Mouse (Mus musculus): ENCODE measurements around the gene Fbf1.
"Not testable (repeated sequence)": the region's sequence is repeated elsewhere in the genome, so short reads cannot be mapped to it uniquely, and the experiment has no call there.

Fbf1 gene

GRCm38 (mm10) chr11:116106963-116107776, 60.8 kb downstream of the Fbf1 start:
- no peak for DNase-seq

DNA sequence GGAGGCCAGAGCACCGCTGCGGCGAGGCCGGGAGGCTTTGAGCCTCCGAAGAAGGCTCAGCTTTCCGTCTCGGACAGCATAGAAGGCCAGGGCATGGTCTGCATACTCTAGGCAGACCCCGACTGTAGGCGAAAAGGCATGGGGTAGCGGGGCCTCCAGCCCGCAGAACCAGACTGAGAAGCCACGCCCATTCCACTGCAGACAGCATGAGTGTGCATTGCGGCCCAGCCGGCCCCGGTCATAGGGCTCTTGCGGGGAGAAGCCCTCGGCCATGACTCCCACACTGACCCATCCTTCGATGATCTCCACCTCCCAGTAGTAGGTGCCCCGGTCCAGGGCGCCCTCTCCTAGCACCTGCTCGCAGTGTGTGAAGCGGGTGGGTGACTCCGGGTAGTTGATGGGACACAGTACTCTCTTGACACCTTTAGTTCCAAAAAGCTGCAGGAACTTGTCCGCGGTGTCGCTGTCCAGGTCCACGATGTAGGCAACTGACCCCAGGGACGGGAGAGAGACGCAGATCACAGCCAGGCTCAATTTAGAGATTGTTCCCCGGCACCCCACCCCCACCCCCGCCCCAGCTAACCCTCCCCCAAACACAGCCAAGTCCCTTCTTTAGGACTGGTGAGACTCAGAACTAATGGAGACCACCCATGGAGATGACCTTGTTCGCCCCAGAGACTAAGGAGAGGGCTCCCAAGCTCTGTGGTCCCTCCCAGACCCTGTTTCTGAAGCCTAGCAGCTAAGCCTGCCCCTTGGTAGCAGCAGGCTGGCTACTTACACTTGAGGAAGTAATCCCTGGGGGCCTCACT, 61.6 kb downstream of the Fbf1 start:
- no peak for DNase-seq

DNA sequence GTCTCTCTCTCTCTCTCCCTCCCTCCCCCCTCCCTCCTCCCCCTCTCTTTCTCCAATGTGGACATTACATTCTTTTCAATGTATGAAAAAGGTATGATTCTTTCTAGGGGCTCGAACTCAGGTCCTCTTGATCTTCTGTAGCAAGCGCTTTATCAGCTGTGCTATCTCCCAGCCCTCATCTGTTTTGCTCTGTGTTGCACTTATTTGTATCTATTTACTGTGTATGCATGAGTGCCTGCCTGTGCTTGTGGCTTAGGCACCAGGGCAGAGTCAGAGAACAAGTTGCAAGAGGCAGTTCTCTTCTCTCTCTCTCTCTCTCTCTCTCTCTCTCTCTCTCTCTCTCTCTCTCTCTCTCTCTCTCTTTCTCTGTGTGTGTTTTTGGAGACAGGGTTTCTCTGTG, 62.9 kb downstream of the Fbf1 start:
- no peak for DNase-seq

DNA sequence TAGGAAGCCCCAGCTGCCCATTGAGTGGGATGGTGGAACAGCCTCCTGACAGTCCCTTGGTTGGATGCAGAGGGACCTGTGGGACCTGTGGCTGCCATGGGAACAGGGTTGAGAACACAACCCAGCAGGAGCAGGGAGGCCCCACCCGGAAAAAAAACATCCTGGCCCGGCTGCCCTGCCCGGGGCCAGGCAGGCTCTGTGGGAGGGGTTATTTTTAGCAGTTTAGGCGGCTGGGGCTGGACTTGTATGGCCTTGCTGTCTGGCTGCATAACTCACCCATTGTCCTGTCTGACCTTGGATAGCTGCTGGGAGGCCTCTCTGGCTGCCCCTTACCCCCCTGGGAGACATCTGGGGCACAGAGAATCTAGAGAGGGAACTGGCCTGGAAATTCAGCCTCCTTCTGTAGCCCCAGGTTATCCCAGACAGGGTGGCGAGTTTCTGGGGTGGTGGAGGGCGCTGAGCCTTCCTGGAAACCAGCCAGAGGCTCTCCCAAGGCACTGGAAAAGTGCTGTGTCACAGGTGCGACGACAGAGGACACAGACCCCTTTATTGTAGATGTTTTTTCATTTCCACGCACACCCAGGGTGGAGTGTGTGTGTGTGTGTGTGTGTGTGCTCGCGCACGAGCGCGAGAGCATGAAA, 63.8 kb downstream of the Fbf1 start:
- DNase-seq = no peak

GRCm38 (mm10) chr11:116103572-116103971, 64.4 kb downstream of the Fbf1 start:
- no peak for DNase-seq

DNA sequence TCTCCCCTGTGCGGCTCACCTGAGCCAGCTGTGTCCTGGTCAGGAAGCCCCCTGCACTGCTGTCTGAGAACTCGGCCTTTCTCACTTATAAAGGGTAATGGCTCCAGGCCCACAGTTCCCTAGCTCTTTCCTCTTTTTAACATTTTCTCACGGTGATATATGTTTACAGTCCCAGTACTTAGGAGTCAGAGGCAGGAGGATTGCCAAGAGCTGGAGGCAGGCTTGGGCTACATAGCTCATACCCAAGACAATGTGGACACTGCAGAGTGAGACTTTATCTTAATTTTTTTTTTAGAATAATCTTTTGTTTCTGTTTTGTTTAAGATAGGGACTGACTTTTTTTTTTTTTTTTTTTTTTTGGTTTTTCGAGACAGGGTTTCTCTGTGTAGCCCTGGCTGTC, 65.5 kb downstream of the Fbf1 start:
- DNase-seq = no peak

GRCm38 (mm10) chr11:116101931-116102381, 66.0 kb downstream of the Fbf1 start:
- DNase-seq = no peak

DNA sequence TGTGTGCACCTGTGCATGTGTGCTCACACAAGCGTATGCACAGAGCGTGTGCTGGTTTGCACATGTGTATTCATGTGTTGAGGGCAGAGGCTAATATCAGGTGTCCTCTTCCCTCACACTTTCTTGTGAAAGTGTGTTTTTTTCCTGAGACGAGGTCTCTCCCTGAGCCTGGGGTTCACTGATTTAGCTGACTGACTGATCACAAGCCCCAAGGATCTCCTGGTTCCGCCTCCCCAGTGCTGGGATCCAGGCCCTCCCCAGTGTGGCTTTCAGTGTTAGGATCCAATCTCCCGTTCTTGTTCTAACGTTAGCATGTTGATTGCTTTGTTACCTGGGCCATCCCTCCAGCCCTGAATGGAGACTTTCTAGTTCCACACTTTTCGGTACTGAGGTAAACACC, 67.1 kb downstream of the Fbf1 start:
- DNase-seq = no peak

DNA sequence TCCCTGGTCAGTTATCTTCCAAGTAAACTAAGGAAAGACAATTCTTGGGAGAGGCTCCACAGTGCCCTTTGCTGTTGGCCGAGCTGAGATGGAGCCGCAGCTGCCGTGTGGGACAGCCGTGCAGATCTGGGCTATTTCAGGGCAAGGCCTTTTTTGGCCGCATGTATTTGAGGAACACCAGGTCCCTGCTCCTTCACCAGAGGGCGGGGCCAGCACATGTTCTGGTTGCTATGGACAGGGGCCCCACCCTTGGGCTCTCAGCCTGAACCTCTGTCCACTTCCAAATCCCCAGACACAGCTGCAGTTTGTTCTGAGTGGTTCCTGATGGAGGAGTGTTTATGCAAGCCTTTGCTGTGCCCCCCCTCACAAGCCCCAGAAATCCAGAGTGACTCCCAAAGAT, 67.6 kb downstream of the Fbf1 start:
- DNase-seq = no peak

DNA sequence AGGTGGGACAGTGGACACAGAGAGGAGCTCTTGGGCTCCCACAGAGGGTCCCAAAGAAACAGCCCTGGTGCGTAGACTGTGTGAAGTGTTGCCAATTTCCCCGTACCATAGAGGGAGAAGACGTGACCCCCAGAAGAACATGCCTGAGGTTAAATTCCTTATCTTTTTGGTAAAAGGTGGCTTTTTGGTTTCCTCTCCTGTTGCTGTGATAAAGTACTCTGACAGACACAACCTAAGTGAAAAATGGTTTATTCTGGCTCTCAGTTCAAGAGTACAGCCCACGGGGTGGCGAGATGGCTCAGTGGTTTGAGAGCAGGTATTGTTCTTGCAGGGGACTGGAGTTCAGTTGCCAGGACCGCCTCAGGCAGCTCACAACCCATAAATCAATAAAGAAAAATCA, 68.5 kb downstream of the Fbf1 start:
- no peak for DNase-seq

- DNase-seq = no peak
Measured at GRCm38 (mm10) chr11:116098711-116099460, 69.1 kb downstream of the Fbf1 start.

DNA sequence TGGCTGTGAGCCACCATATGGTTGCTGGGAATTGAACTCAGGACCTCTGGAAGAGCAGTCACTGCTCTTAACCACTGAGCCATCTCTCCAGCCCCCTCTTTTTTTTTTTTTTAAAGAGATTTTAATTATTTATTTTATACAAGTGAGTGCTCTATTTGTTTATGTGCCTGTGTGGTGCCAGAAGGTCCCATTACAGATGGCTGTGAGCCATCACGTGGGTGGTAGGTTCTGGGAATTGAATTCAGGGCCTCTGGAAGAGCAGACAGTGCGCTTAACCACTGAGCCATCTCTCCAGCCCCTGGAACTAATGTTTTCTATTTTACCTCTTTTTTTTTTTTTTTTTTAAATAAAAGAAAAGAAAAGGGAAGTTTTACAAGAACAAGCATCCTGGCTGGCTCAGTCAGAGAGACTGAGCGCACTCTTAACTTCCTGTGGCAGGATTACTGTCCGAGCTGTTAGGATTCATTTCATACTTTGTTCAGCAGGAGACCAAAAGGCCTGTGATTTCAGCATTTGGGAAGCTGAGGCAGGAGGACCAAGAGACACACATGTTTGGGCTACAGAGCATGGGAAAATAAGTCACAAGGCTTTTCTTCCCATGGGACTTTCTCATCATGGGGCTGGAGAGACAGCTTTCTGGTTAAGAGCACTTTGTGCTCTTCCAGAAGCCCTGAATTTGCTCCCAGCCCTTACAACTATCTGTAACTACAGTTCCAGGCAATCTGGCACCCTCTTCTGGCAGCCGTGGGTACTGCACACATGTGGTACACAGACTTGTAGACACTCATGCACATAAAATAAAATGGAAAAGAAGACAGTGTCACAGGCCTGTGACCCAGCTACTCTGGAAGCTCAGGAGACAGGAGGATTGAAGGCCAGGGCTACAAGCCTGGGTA, 71.5 kb downstream of the Fbf1 start:
- DNase-seq = no peak

GRCm38 (mm10) chr11:116095573-116095972, 72.4 kb downstream of the Fbf1 start:
- no peak for DNase-seq

- no peak for DNase-seq
Measured at GRCm38 (mm10) chr11:116093771-116094565, 74.0 kb downstream of the Fbf1 start.

DNA sequence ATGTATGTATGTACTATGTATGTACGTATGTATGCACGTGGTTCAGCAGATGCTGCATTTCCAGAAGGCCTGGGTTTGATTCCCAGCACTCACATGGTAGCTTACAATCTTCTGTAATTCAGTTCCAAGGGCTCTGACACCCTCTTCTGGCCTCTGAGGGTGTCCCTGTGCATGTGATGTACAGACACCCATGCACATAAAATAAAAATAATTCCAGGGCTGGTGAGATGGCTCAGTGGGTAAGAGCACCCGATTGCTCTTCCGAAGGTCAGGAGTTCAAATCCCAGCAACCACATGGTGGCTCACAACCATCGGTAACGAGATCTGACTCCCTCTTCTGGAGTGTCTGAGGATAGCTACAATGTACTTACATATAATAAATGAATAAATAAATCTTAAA, 75.0 kb downstream of the Fbf1 start:
- not testable (repeated sequence) for DNase-seq

Data from right cerebral cortex, postnatal 4 days (tissue).